9 mouse cellular contexts compared by ENCODE assay signal in genomic region chr8:125431321-125431720, GRCm38 (mm10).
DNase-seq lines count a peak whose midpoint lies in the region; ATAC-seq and TF ChIP-seq lines count a peak whose summit lies in the region.
"Had no signal": no experiment of that assay in that cellular context is flagged by ENCODE, and none has a peak within 500 bp of the region (broad histone marks: within the 10 kb centered on the region; RNA-seq: fewer than 3 reads in every experiment).

No protein-coding gene starts in this region.

- TF ChIP-seq POLR2A in lung, adult 2 months (IDR thresholded peaks at IDR 0.05; ENCODE audit: borderline replicate concordance, extremely low read depth, low read depth, low read length): no peak

- peaks cover 10% of the 10 kb centered on the region for H3K36me3 ChIP-seq in lung, embryonic 16.5 days (ENCODE audit: control insufficient read depth, insufficient read depth, low read length)
- peaks cover 20% of the 10 kb centered on the region for H3K36me3 ChIP-seq in heart, embryonic 16.5 days (ENCODE audit: control insufficient read depth, insufficient read depth)

- H3K27me3 ChIP-seq in lung, embryonic 16.5 days (ENCODE audit: control insufficient read depth, insufficient read depth, low read depth, low read length): no peaks in the 10 kb centered on the region
- no peaks in the 10 kb centered on the region for H3K27me3 ChIP-seq in heart, embryonic 16.5 days (ENCODE audit: control insufficient read depth, insufficient read depth, low read length)

- no peak overlapping the region for H3K4me3 ChIP-seq in lung, embryonic 16.5 days (ENCODE audit: low read length)
- H3K4me3 ChIP-seq in lung, adult 2 months (replicated peaks; ENCODE audit: extremely low read depth, low read depth, low read length): no peak overlapping the region
- H3K4me3 ChIP-seq in heart, embryonic 16.5 days (ENCODE audit: low read length): no peak overlapping the region

- H3K4me1 ChIP-seq in lung, embryonic 16.5 days (replicated peaks; ENCODE audit: control insufficient read depth, insufficient read depth, low read length): peaks cover 2% of the 10 kb centered on the region; the same call in 1 of the 2 replicates
- H3K4me1 ChIP-seq in lung, adult 2 months (ENCODE audit: control insufficient read depth, insufficient read depth, low read length): no peaks in the 10 kb centered on the region
- peaks cover 20% of the 10 kb centered on the region for H3K4me1 ChIP-seq in heart, embryonic 16.5 days (ENCODE audit: control insufficient read depth, insufficient read depth, low read length)

- no peak for TF ChIP-seq CTCF in lung, adult 2 months (IDR thresholded peaks at IDR 0.05; ENCODE audit: insufficient read depth, low read length)

- DNase-seq in adrenal gland, postnatal 14 days: peak; percentile 57
- DNase-seq in adrenal gland, postnatal 36 days: no peak
- DNase-seq in lung, adult 2 months: no peak
- DNase-seq in mesoderm, embryonic 11.5 days (ENCODE audit: low read depth, low spot score): peak; percentile 34
- DNase-seq in layer of hippocampus, postnatal 25 days (ENCODE audit: extremely low spot score in 1 of 2, low spot score in 1 of 2): no peak
- DNase-seq in thymus, postnatal 25 days: no peak
- DNase-seq: kidney, adult 2 months had no signal

- no peaks in the 10 kb centered on the region for H3K9me3 ChIP-seq in lung, embryonic 16.5 days (ENCODE audit: control insufficient read depth, low read length)
- H3K9me3 ChIP-seq in heart, embryonic 16.5 days (replicated peaks; ENCODE audit: control insufficient read depth, low read length): no peaks in the 10 kb centered on the region

- H3K4me2 ChIP-seq in lung, embryonic 16.5 days (ENCODE audit: low read depth, low read length): no peak overlapping the region
- no peak overlapping the region for H3K4me2 ChIP-seq in heart, embryonic 16.5 days (ENCODE audit: low read depth, low read length)

- no peak overlapping the region for H3K9ac ChIP-seq in lung, embryonic 16.5 days (ENCODE audit: low read length)
- H3K9ac ChIP-seq in heart, embryonic 16.5 days (ENCODE audit: low read length): no peak overlapping the region

- WGBS in lung, embryonic 16.5 days: 36% methylated on average over 3 of the region's 3 CpGs
- WGBS in lung, adult 2 months: 77% methylated on average over 3 of the region's 3 CpGs
- WGBS in heart, embryonic 16.5 days: 55% methylated on average over 3 of the region's 3 CpGs

- H3K27ac ChIP-seq in lung, embryonic 16.5 days (ENCODE audit: low read length): no peak overlapping the region
- no peak overlapping the region for H3K27ac ChIP-seq in heart, embryonic 16.5 days (ENCODE audit: low read length)

- peak; percentile 44; the same call in 1 of the 2 replicates for ATAC-seq in lung, embryonic 16.5 days (ENCODE audit: low read depth)
- ATAC-seq in heart, embryonic 16.5 days (replicated peaks; ENCODE audit: extremely low read depth, insufficient read depth, low FRiP score): 0 out of 2 replicates have a peak, but pooled peaks have one; percentile 20

Comparison
In these comparisons a context has a peak if more than half of its experiments do, and no peak if none do; other contexts are left out.
1. DNase-seq: peak in adrenal gland, postnatal 14 days (single experiment) and mesoderm, embryonic 11.5 days (single experiment); none in adrenal gland, postnatal 36 days (0 of 2), lung, adult 2 months (single experiment), layer of hippocampus, postnatal 25 days (0 of 2) and thymus, postnatal 25 days (single experiment).